Mouse (Mus musculus) embryo, embryonic 11.5 days (tissue): ENCODE data around the gene Tusc2.
"Not testable (repeated sequence)": the region's sequence is repeated elsewhere in the genome, so short reads cannot be mapped to it uniquely, and the experiment has no call there.

Source experiments
- DNase-seq: peaks from one replicate; pipeline ENCODE4 v3.0.0-alpha.2; 2012; ENCODE audit warnings: low read depth, low spot score

Tusc2 gene

GRCm38 (mm10) chr9:107568331-107569261, 5.5 kb downstream of the Tusc2 start:
- peak; percentile 84 for DNase-seq

DNA sequence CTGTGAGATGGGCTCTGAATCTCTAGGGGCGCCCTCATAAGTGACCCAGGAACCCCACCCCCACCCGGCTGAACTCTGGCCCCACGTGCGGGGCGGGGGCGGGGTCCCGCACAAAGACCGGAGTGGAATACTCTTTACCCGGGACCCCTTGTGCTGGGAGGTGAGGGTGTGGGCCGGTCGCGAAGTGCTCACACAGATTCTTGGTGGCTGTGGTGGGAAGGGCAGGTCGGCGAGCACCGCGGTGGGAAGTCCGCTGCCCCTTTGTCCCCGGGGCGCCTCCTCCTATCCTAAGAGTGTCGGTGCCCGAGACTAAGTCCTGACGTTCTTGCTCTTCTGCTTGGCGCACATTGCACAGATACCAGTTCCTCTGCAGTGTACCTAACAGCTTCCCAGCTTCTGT, 6.2 kb downstream of the Tusc2 start:
- peak; percentile 51 for DNase-seq

GRCm38 (mm10) chr9:107570016-107570415, 7.0 kb downstream of the Tusc2 start:
- no peak for DNase-seq

GRCm38 (mm10) chr9:107570845-107571244, 7.8 kb downstream of the Tusc2 start:
- DNase-seq, result no peak

GRCm38 (mm10) chr9:107571534-107572326, 8.7 kb downstream of the Tusc2 start:
- DNase-seq, result no peak

DNA sequence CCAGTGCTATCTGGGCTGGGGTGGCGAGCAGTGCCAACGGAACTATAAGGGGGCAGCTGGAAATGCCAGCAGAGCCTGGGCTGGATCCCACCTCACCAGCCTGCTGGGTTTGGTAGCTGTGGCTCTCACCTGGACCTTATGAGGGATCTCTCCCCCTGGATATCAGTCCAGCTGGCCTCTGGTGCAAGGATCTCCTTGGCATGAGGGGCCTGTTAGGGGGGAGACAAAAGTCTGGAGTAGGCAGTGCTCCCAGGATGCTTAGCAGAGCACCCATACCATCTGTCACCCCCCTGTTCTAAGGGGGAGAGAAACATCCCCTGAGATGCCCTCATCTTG, 9.2 kb downstream of the Tusc2 start:
- no peak for DNase-seq

GRCm38 (mm10) chr9:107573774-107574173, 10.7 kb downstream of the Tusc2 start:
- DNase-seq, result not testable (repeated sequence)

GRCm38 (mm10) chr9:107575579-107576356, 12.7 kb downstream of the Tusc2 start:
- no peak for DNase-seq

DNA sequence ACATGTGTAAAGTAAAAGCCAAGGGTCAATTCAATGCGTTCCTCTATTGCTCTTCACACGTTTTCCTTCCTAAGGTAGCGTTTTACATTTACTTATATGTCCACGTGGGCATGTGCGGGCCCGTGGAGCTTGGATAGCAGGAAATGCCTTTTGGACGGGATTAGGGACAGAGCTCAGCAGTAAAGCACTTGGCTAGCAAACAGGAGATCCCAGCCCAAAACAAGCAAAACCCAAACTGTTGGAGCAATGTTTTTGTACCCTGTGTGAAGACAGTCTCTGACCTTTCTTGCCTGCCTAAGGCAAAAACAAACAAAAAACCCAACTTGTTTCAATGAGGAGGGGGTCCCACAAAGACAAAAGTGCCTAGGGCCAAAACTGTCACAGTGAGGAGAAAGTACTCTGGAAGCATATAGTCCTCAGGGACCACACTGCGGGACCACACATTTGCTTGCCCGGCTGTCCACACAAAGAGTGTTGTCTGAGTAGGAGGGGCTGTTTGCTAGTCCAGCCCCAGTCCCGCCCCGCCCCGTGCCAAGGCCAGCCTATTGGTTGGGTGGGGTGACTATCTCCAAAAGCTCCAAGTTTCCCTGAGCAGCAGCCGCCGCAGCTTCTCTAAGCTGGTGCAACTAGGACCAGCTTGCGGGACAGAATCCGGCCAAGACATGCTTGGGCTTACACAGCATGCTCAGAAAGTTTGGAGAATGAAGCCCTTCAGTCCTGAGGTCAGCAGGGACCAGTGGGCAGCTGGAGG, 13.5 kb downstream of the Tusc2 start, which contains the start of gene Hyal1:
Gene Hyal1 (plus strand): TSS at position 571 of the 751 bp plus-strand sequence.
- DNase-seq, result peak; percentile 73

DNA sequence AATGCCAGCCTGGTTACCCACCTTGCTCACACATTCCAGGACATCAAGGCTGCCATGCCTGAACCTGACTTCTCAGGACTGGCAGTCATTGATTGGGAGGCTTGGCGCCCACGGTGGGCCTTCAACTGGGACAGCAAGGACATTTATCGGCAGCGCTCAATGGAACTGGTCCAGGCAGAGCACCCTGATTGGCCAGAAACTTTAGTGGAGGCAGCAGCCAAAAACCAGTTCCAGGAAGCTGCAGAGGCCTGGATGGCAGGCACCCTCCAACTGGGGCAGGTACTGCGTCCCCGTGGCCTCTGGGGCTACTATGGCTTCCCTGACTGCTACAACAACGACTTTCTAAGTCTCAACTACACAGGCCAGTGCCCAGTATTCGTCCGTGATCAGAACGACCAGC, 14.8 kb downstream of the Tusc2 start:
- DNase-seq, result no peak

- DNase-seq, result no peak
Measured at GRCm38 (mm10) chr9:107578587-107578986, 15.5 kb downstream of the Tusc2 start, which contains the start of gene Naa80. Gene Naa80 (plus strand): TSS chr9:107578887.

- no peak for DNase-seq
Measured at GRCm38 (mm10) chr9:107579023-107579900, 16.2 kb downstream of the Tusc2 start.

- DNase-seq, result peak; percentile 61
Measured at GRCm38 (mm10) chr9:107580501-107581317, 17.7 kb downstream of the Tusc2 start, which contains the start of gene Hyal3. Gene Hyal3 (plus strand): TSS chr9:107580818.

DNA sequence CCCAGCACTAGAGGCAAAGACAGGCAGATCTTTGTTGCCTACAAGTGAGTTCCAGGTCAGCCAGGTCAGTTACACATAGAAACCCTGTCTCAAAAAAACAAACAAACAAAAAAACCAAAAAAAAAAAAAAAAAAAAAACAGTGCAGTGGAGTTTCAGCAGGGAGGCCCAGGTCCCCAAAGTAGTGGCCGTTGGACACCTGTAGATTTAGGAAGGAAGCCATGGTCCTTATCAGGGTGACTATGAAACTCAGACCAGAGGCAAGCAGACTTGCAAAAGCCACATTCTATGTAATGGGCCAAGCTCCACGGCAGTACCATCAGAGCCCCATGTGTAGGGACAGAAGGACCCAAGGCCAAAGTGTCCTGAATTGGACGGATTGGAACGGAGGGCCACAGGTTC, 18.5 kb downstream of the Tusc2 start:
- DNase-seq, result no peak

DNA sequence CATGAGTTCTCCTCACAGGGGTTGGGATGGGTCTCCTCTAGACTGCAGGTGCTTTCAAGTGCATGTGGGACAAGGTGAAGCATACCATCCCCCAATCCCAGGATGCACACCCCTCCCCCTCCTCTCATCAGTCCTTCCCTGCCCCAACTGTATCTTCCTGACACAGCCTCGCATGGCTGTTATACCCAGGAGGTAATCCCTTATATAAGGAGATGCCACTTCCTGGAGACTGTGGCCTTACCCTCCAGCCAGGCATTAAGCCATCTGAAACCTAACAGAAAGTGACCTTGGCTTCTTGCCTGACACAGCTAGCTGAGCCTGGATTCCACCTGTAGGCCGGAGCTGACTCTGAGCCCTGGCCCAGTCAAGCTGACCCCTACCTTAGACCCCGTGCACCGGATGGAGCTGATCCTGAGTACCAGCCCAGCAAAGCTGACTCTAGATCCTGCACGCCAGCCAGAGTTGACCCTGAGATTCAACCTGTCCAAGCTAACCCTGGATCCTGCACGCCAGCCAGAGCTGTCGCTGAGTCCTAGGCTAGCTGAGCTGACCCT, 19.5 kb downstream of the Tusc2 start:
- no peak for DNase-seq

DNA sequence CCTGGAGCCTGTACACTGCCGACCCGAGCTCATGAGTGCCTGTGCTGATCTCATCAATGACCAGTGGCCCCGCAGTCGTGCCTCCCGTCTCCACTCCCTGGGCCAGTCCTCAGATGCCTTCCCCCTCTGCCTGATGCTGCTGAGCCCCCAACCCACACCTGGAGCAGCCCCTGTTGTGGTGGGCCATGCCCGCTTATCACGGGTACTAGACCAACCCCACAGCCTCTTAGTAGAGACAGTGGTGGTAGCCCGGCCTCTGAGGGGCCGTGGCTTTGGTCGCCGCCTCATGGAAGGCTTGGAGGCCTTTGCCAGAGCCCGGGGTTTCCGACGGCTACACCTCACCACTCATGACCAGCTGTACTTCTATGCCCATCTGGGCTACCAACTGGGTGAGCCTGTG, 20.1 kb downstream of the Tusc2 start:
- no peak for DNase-seq

- no peak for DNase-seq
Measured at GRCm38 (mm10) chr9:107586504-107586903, 23.4 kb downstream of the Tusc2 start.

DNA sequence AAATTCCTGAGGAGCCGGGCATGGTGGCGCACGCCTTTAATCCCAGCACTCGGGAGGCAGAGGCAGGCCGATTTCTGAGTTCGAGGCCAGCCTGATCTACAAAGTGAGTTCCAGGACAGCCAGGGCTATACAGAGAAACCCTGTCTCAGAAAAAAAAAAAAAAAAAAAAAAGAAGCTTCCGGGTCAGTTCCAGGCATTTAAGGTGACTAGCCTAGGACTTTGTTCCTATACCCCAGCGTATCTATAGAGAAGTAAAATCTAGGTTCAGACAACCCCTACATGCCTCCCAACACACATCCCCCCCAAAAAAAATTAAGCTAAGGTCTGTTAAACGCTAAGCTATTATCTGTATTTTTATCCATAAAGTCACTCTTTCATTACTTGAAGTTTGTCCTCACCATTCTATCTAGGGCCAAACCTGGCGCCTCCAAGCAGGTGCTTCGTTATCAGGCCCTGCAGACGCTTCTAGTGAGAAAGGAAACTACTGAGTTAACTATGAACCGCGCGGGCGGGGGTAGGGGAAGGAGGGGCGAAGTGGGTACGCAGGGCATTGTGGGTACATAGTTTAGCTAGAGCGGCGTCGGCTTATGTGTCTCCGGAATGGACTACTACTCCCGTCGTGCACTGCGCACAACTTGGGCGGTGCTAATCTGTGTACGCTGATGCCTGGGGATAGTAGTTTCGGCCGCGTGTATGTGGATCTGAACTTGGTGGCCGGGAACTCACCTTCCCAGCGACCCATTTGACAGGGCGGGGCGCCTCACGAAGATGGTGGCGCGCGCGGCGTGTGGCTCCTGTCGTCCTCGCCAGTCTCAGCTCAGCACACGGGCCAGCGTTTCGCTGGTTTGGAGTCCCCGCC, 24.1 kb downstream of the Tusc2 start, which contains the start of gene Ifrd2:
Gene Ifrd2 (plus strand): TSS at position 669 of the 859 bp plus-strand sequence.
- DNase-seq, result peak; percentile 93
